Mouse (Mus musculus): ENCODE data around the gene Slc7a11.

DNA sequence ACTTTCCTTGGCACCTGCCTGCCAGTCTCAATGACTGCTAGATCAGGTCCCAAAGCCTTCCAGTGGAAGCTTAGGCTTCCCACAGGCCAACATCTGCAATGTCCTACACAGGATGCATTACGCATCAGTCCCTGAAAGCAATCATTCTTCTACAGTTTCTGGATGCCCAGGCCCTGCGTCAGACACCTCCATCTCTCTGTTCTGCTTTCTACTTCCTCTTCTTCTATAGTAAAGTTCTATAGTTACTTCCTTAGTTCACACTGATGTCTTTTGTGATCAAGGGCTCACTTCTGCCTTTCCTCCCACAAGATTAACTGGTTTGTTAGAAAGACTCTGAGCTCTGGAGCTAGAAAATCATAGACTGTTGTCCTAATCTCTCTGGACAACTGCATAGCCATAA, 36.6 kb downstream of the Slc7a11 start:
- TF ChIP-seq POLR2A (IDR thresholded peaks at IDR 0.05; ENCODE audit: borderline replicate concordance, extremely low read depth, low read depth, low read length) (no peak), CTCF (IDR thresholded peaks at IDR 0.05; ENCODE audit: insufficient read depth, low read length) (no peak)
